Mouse (Mus musculus) hindbrain, embryonic 14.5 days (tissue): ENCODE data around the gene Ndufb3. TPM values are rescaled to one million over a fixed set of nuclear protein-coding genes. Genes with fewer than 3 reads are reported as not detected.
A peak's percentile ranks its signal among the peaks of the same experiment; 100 is the strongest.
"Not testable (repeated sequence)": the region's sequence is repeated elsewhere in the genome, so short reads cannot be mapped to it uniquely, and the experiment has no call there.

Experiments
- ATAC-seq: fragments of 200-750 bp; cut with Nextera tagmentation; 2 replicates; pipeline ENCODE4 v1.8.0; 2017; ENCODE audit warnings: moderate number of reproducible peaks, mild to moderate bottlenecking, moderate TSS enrichment, moderate library complexity; ENCODE audit not compliant: low FRiP score
- DNase-seq: peaks from one replicate; pipeline ENCODE4 v3.0.0-alpha.2; 2015; ENCODE audit warnings: low spot score
- H3K27ac ChIP-seq: fragments of 300-500 bp; sonication (generic); 2 replicates; pipeline ENCODE4 v1.5.1; 2014; ENCODE audit warnings: mild to moderate bottlenecking, moderate library complexity
- H3K27me3 ChIP-seq: fragments of 300-500 bp; sonication (generic); 2 replicates; pipeline ENCODE4 v1.6.1; 2014; ENCODE audit warnings: mild to moderate bottlenecking, low read length, mixed read lengths; ENCODE audit not compliant: control insufficient read depth, insufficient read depth
- H3K36me3 ChIP-seq: fragments of 300-500 bp; sonication (generic); replicated peaks from 2 replicates; pipeline ENCODE4 v1.6.1; 2014; ENCODE audit not compliant: control insufficient read depth, insufficient read depth
- H3K4me1 ChIP-seq: fragments of 300-500 bp; sonication (generic); replicated peaks from 2 replicates; pipeline ENCODE4 v1.6.1; 2014; ENCODE audit warnings: antibody characterized with exemption, low read length, mixed read lengths; ENCODE audit not compliant: control insufficient read depth, insufficient read depth
- H3K4me2 ChIP-seq: fragments of 300-500 bp; sonication (generic); replicated peaks from 2 replicates; pipeline ENCODE4 v1.6.1; 2014; ENCODE audit warnings: mild to moderate bottlenecking, moderate library complexity
- H3K4me3 ChIP-seq: fragments of 300-500 bp; sonication (generic); replicated peaks from 2 replicates; pipeline ENCODE4 v1.5.1; 2014; ENCODE audit warnings: mild to moderate bottlenecking, low read length
- H3K9ac ChIP-seq: fragments of 300-500 bp; sonication (generic); 2 replicates; pipeline ENCODE4 v1.6.1; 2014
- H3K9me3 ChIP-seq: fragments of 300-500 bp; sonication (generic); 2 replicates; pipeline ENCODE4 v1.6.1; 2016; ENCODE audit warnings: low read length; ENCODE audit not compliant: control insufficient read depth
- WGBS: fragments of 180-500 bp; shearing (Covaris S2); extraction: QIAGEN DNeasy Blood & Tissue Kit; methylation state at CpG from one replicate; pipeline ENCODE4 v1.1.7; 2014; 5-methylcytosine and 5-hydroxymethylcytosine counted together
- polyA plus RNA-seq: library from polyadenylated mRNA; unstranded; fragments of >200 nt; fragmentation: Nextera tagmentation; extraction: Ambion mirVana; gene quantifications from 2 replicates; pipeline ENCODE4 v1.2.1, GENCODE M21; 2014

Gene Ndufb3
- polyA plus RNA-seq = 179 and 220 TPM in 2 replicates

GRCm38 (mm10) chr1:58586171-58586997, at the start of gene Ndufb3, which contains the start of gene Fam126b:
Gene Ndufb3, plus strand, starts transcription at chr1:58586384.
Gene Fam126b, minus strand, starts transcription at chr1:58586323.
- DNase-seq = peak; percentile 94
- Histone ChIP-seq H3K27ac (peak within 1 kb of the TSS; percentile 57), H3K4me1 (peaks cover 14% of the 10 kb centered on the region), H3K9me3 (no peaks in the 10 kb centered on the region), H3K4me3 (peak within 1 kb of the TSS; percentile 70), H3K9ac (peak within 1 kb of the TSS; percentile 81), H3K4me2 (peak within 1 kb of the TSS; percentile 68), H3K27me3 (no peaks in the 10 kb centered on the region), H3K36me3 (0 out of 2 replicates have a peak, but pooled peaks cover 6% of the 10 kb centered on the region)
- WGBS = under 1% methylated on average over 41 of the region's 41 CpGs
- ATAC-seq = peak; percentile 99

- DNase-seq = no peak
- no peaks in the 10 kb centered on the region for H3K9me3 ChIP-seq
- H3K9ac ChIP-seq = no peak overlapping the region
- H3K27me3 ChIP-seq = no peaks in the 10 kb centered on the region
- H3K36me3 ChIP-seq = peaks cover 87% of the 10 kb centered on the region
- no peak for ATAC-seq
- H3K4me2 ChIP-seq = no peak overlapping the region
- H3K27ac ChIP-seq = no peak overlapping the region
- no peak overlapping the region for H3K4me3 ChIP-seq
- WGBS = 90% methylated on average over 1 of the region's 1 CpGs
- no peaks in the 10 kb centered on the region for H3K4me1 ChIP-seq
These were observed 44.8 kb upstream of the Ndufb3 start for GRCm38 (mm10) chr1:58541386-58541785.

- DNase-seq, H3K27me3 ChIP-seq, H3K9ac ChIP-seq, H3K27ac ChIP-seq, H3K4me2 ChIP-seq, ATAC-seq, H3K4me1 ChIP-seq, H3K4me3 ChIP-seq, H3K9me3 ChIP-seq: not testable (repeated sequence)
- H3K36me3 ChIP-seq = peaks cover 19% of the 10 kb centered on the region
- 95% methylated on average over 4 of the region's 6 CpGs for WGBS
These were observed 25.8 kb upstream of the Ndufb3 start for GRCm38 (mm10) chr1:58560370-58560769.

GRCm38 (mm10) chr1:58562455-58562854, 23.7 kb upstream of the Ndufb3 start:
- WGBS = 93% methylated on average over 1 of the region's 1 CpGs
- DNase-seq (no peak), ATAC-seq (no peak)
- H3K36me3 ChIP-seq = peaks cover 10% of the 10 kb centered on the region
- H3K9ac ChIP-seq = no peak overlapping the region
- no peaks in the 10 kb centered on the region for H3K9me3 ChIP-seq
- no peaks in the 10 kb centered on the region for H3K4me1 ChIP-seq
- H3K27me3 ChIP-seq = no peaks in the 10 kb centered on the region
- H3K4me3 ChIP-seq = no peak overlapping the region
- no peak overlapping the region for H3K4me2 ChIP-seq
- no peak overlapping the region for H3K27ac ChIP-seq

- no peaks in the 10 kb centered on the region for H3K9me3 ChIP-seq
- ATAC-seq = no peak
- peaks cover 3% of the 10 kb centered on the region for H3K36me3 ChIP-seq
- no peak overlapping the region for H3K9ac ChIP-seq
- H3K27ac ChIP-seq = no peak overlapping the region
- H3K4me1 ChIP-seq = no peaks in the 10 kb centered on the region
- 93% methylated on average over 5 of the region's 5 CpGs for WGBS
- H3K27me3 ChIP-seq = no peaks in the 10 kb centered on the region
- H3K4me2 ChIP-seq = no peak overlapping the region
- DNase-seq = no peak
- H3K4me3 ChIP-seq = no peak overlapping the region
These were observed 21.2 kb upstream of the Ndufb3 start for GRCm38 (mm10) chr1:58564981-58565380.

- H3K4me3 ChIP-seq = no peak overlapping the region
- H3K4me2 ChIP-seq = no peak overlapping the region
- DNase-seq = no peak
- no peaks in the 10 kb centered on the region for H3K4me1 ChIP-seq
- no peak overlapping the region for H3K9ac ChIP-seq
- no peak for ATAC-seq
- H3K36me3 ChIP-seq = no peaks in the 10 kb centered on the region; the same call in 1 of the 2 replicates
- H3K27ac ChIP-seq = no peak overlapping the region
- no peaks in the 10 kb centered on the region for H3K27me3 ChIP-seq
- H3K9me3 ChIP-seq = no peaks in the 10 kb centered on the region
These were observed 19.6 kb upstream of the Ndufb3 start for GRCm38 (mm10) chr1:58566621-58567020.

- ATAC-seq (no peak), DNase-seq (no peak)
- Histone ChIP-seq H3K27me3 (no peaks in the 10 kb centered on the region), H3K4me3 (no peak overlapping the region), H3K4me2 (no peak overlapping the region), H3K36me3 (no peaks in the 10 kb centered on the region), H3K27ac (no peak overlapping the region), H3K9me3 (no peaks in the 10 kb centered on the region), H3K4me1 (no peaks in the 10 kb centered on the region), H3K9ac (no peak overlapping the region)
These were observed 17.6 kb upstream of the Ndufb3 start for GRCm38 (mm10) chr1:58568456-58569130.

GRCm38 (mm10) chr1:58570437-58570836, 15.7 kb upstream of the Ndufb3 start:
- DNase-seq (no peak), ATAC-seq (no peak)
- H3K36me3 ChIP-seq = no peaks in the 10 kb centered on the region
- H3K4me1 ChIP-seq = no peaks in the 10 kb centered on the region
- H3K4me2 ChIP-seq = no peak overlapping the region
- H3K27ac ChIP-seq = no peak overlapping the region
- H3K9me3 ChIP-seq = no peaks in the 10 kb centered on the region
- no peak overlapping the region for H3K4me3 ChIP-seq
- WGBS = 43% methylated on average over 4 of the region's 4 CpGs
- no peak overlapping the region for H3K9ac ChIP-seq
- H3K27me3 ChIP-seq = no peaks in the 10 kb centered on the region

- H3K36me3 ChIP-seq = no peaks in the 10 kb centered on the region
- H3K27me3 ChIP-seq = no peaks in the 10 kb centered on the region
- H3K4me1 ChIP-seq = no peaks in the 10 kb centered on the region
- ATAC-seq (no peak), DNase-seq (no peak)
- H3K4me3 ChIP-seq = no peak overlapping the region
- no peak overlapping the region for H3K27ac ChIP-seq
- H3K9me3 ChIP-seq = no peaks in the 10 kb centered on the region
- H3K4me2 ChIP-seq = no peak overlapping the region
- WGBS = 90% methylated on average over 2 of the region's 2 CpGs
- no peak overlapping the region for H3K9ac ChIP-seq
These were observed 7.0 kb upstream of the Ndufb3 start for GRCm38 (mm10) chr1:58579179-58579578.
